10 mouse cellular contexts compared by ENCODE assay signal in the genomic region with DNA sequence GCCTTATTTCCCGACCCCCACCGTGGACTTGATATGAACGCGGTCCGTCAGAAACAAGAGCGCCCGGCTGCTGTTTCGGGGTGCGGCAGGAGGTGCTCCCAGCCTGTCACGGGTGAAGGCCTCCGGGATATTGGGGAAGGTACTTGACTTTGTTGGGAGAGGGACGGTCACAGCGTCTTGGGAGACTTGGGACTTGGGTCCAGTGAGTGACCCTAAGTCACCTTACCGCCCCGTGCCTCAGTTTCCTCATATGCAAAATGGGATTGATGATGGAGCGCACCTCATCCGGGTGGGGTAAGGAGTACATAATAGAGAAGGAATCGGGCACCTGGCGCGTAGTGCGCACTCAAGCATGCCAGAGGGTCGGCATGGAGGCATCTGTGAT. TPM values are rescaled to one million over a fixed set of nuclear protein-coding genes. Genes with fewer than 3 reads are reported as not detected.
DNase-seq lines count a peak whose midpoint lies in the region; ATAC-seq and TF ChIP-seq lines count a peak whose summit lies in the region.
"Had no signal": no experiment of that assay in that cellular context is flagged by ENCODE, and none has a peak within 500 bp of the region (broad histone marks: within the 10 kb centered on the region; RNA-seq: fewer than 3 reads in every experiment).

No protein-coding gene starts in this region.

- no peak for ATAC-seq in lung, embryonic 16.5 days (ENCODE audit: low read depth)
- ATAC-seq in limb, embryonic 12.5 days (ENCODE audit: insufficient number of reproducible peaks, insufficient read depth, low FRiP score, low TSS enrichment, low read depth), result no peak
- no peak for ATAC-seq in stomach, embryonic 14.5 days (ENCODE audit: insufficient number of reproducible peaks, insufficient read depth, low FRiP score, low read depth)

- H3K4me3 ChIP-seq in lung, embryonic 16.5 days (ENCODE audit: low read length), result peak overlapping the region; percentile 18
- no peak overlapping the region for H3K4me3 ChIP-seq in lung, adult 2 months (replicated peaks; ENCODE audit: extremely low read depth, low read depth, low read length)
- H3K4me3 ChIP-seq in limb, embryonic 12.5 days (replicated peaks), result peak overlapping the region; percentile 28
- peak overlapping the region; percentile 12; the same call in 1 of the 2 replicates for H3K4me3 ChIP-seq in stomach, embryonic 14.5 days (ENCODE audit: low read depth, low read length)
- H3K4me3 ChIP-seq: erythroblast, embryonic 14.5 days had no signal

- no peaks in the 10 kb centered on the region for H3K9me3 ChIP-seq in lung, embryonic 16.5 days (ENCODE audit: control insufficient read depth, low read length)
- no peaks in the 10 kb centered on the region for H3K9me3 ChIP-seq in limb, embryonic 12.5 days
- no peaks in the 10 kb centered on the region for H3K9me3 ChIP-seq in stomach, embryonic 14.5 days (ENCODE audit: control insufficient read depth, low read depth, low read length)

- peak overlapping the region; percentile 38 for H3K4me2 ChIP-seq in lung, embryonic 16.5 days (ENCODE audit: low read depth, low read length)
- H3K4me2 ChIP-seq in limb, embryonic 12.5 days, result peak overlapping the region; percentile 52
- H3K4me2 ChIP-seq in stomach, embryonic 14.5 days (replicated peaks; ENCODE audit: low read depth, low read length), result peak overlapping the region; percentile 31

- peak; percentile 60 for DNase-seq in cerebellum, adult 11-12 months
- no peak for DNase-seq in cerebellum, adult 18-20 months
- no peak for DNase-seq in lung, adult 2 months
- no peak for DNase-seq in urinary bladder, postnatal 36 days (ENCODE audit: low spot score in 2 of 2)
- DNase-seq in layer of hippocampus, postnatal 10 days (ENCODE audit: low spot score in 2 of 2), result no peak

- H3K27me3 ChIP-seq in lung, embryonic 16.5 days (ENCODE audit: control insufficient read depth, insufficient read depth, low read depth, low read length), result peaks cover 41% of the 10 kb centered on the region
- H3K27me3 ChIP-seq in limb, embryonic 12.5 days, result peaks cover 76% of the 10 kb centered on the region
- peaks cover 24% of the 10 kb centered on the region for H3K27me3 ChIP-seq in stomach, embryonic 14.5 days (ENCODE audit: control insufficient read depth, insufficient read depth, low read length)

- no peaks in the 10 kb centered on the region for H3K36me3 ChIP-seq in lung, embryonic 16.5 days (ENCODE audit: control insufficient read depth, insufficient read depth, low read length)
- H3K36me3 ChIP-seq in limb, embryonic 12.5 days, result no peaks in the 10 kb centered on the region
- H3K36me3 ChIP-seq in stomach, embryonic 14.5 days (ENCODE audit: control insufficient read depth, insufficient read depth, low read length), result no peaks in the 10 kb centered on the region

- no peak overlapping the region for H3K9ac ChIP-seq in lung, embryonic 16.5 days (ENCODE audit: low read length)
- H3K9ac ChIP-seq in limb, embryonic 12.5 days (replicated peaks), result 0 out of 2 replicates have a peak overlapping the region, but pooled peaks have one; percentile 12
- H3K9ac ChIP-seq in stomach, embryonic 14.5 days (replicated peaks; ENCODE audit: low read depth, low read length), result no peak overlapping the region

- WGBS in lung, embryonic 16.5 days, result 5% methylated on average over 22 of the region's 22 CpGs
- 18% methylated on average over 22 of the region's 22 CpGs for WGBS in lung, adult 2 months
- WGBS in limb, embryonic 12.5 days, result 2% methylated on average over 22 of the region's 22 CpGs
- WGBS in stomach, embryonic 14.5 days, result 8% methylated on average over 22 of the region's 22 CpGs

- no peak for TF ChIP-seq POLR2A in lung, adult 2 months (IDR thresholded peaks at IDR 0.05; ENCODE audit: borderline replicate concordance, extremely low read depth, low read depth, low read length)

- no peak for TF ChIP-seq CTCF in lung, adult 2 months (IDR thresholded peaks at IDR 0.05; ENCODE audit: insufficient read depth, low read length)

- H3K27ac ChIP-seq in lung, embryonic 16.5 days (ENCODE audit: low read length), result no peak overlapping the region
- no peak overlapping the region for H3K27ac ChIP-seq in limb, embryonic 12.5 days
- no peak overlapping the region for H3K27ac ChIP-seq in stomach, embryonic 14.5 days (ENCODE audit: low read length)

- H3K4me1 ChIP-seq in lung, embryonic 16.5 days (replicated peaks; ENCODE audit: control insufficient read depth, insufficient read depth, low read length), result peaks cover 39% of the 10 kb centered on the region
- peaks cover 3% of the 10 kb centered on the region for H3K4me1 ChIP-seq in lung, adult 2 months (ENCODE audit: control insufficient read depth, insufficient read depth, low read length)
- peaks cover 64% of the 10 kb centered on the region for H3K4me1 ChIP-seq in limb, embryonic 12.5 days (replicated peaks)
- peaks cover 54% of the 10 kb centered on the region for H3K4me1 ChIP-seq in stomach, embryonic 14.5 days (ENCODE audit: control insufficient read depth, insufficient read depth, low read length)

RNA-seq across cellular contexts. Expression of a gene that starts 1.0 kb away (rescaled TPM):
- 4.9 and 5.6 TPM in 2 replicates for polyA plus RNA-seq in lung, embryonic 16.5 days (2015; fragmentation: Nextera tagmentation; extraction: Ambion mirVana)
- polyA plus RNA-seq in lung, adult 2 months (2012; rRNA removed), result 7.5 and 10.6 TPM in 2 replicates
- 9.7 and 10.6 TPM in 2 replicates for polyA plus RNA-seq in limb, embryonic 12.5 days (2016; fragmentation: Nextera tagmentation; extraction: Ambion mirVana)
- 35.7 and 42.2 TPM in 2 replicates for polyA plus RNA-seq in stomach, embryonic 14.5 days (2014; fragmentation: Nextera tagmentation; extraction: Ambion mirVana)
- total RNA-seq in layer of hippocampus, postnatal 10 days (2021), result 100 to 1,000 TPM; 376 to 407 TPM
- polyA plus RNA-seq: erythroblast, embryonic 14.5 days had no signal

RNA-seq across cellular contexts. Expression of a gene that starts 4.8 kb away (rescaled TPM):
- 105 and 119 TPM in 2 replicates for polyA plus RNA-seq in lung, embryonic 16.5 days (2015; fragmentation: Nextera tagmentation; extraction: Ambion mirVana)
- 330 and 336 TPM in 2 replicates for polyA plus RNA-seq in lung, adult 2 months (2012; rRNA removed)
- 23.6 and 28.2 TPM in 2 replicates for polyA plus RNA-seq in limb, embryonic 12.5 days (2016; fragmentation: Nextera tagmentation; extraction: Ambion mirVana)
- polyA plus RNA-seq in stomach, embryonic 14.5 days (2014; fragmentation: Nextera tagmentation; extraction: Ambion mirVana), result 86.7 and 99.3 TPM in 2 replicates
- total RNA-seq in layer of hippocampus, postnatal 10 days (2021), result 10 to 100 TPM; 67.2 to 69.2 TPM

RNA-seq across cellular contexts. Expression of a gene that starts 6.9 kb away (rescaled TPM):
- 0.14 and 0.38 TPM in 2 replicates for polyA plus RNA-seq in lung, embryonic 16.5 days (2015; fragmentation: Nextera tagmentation; extraction: Ambion mirVana)
- 6.8 TPM in 2 replicates for polyA plus RNA-seq in lung, adult 2 months (2012; rRNA removed)
- 0.61 and 0.87 TPM in 2 replicates for polyA plus RNA-seq in limb, embryonic 12.5 days (2016; fragmentation: Nextera tagmentation; extraction: Ambion mirVana)
- polyA plus RNA-seq in stomach, embryonic 14.5 days (2014; fragmentation: Nextera tagmentation; extraction: Ambion mirVana), result 0.78 and 1.7 TPM in 2 replicates
- 10 to 100 TPM; 13.2 to 15.5 TPM for total RNA-seq in layer of hippocampus, postnatal 10 days (2021)
- polyA plus RNA-seq: erythroblast, embryonic 14.5 days had no signal

RNA-seq across cellular contexts. Expression of a gene that starts 10.0 kb away (rescaled TPM):
- polyA plus RNA-seq in lung, embryonic 16.5 days (2015; fragmentation: Nextera tagmentation; extraction: Ambion mirVana), result 62.1 and 66.0 TPM in 2 replicates
- 156 and 178 TPM in 2 replicates for polyA plus RNA-seq in lung, adult 2 months (2012; rRNA removed)
- 9.9 and 10.3 TPM in 2 replicates for polyA plus RNA-seq in limb, embryonic 12.5 days (2016; fragmentation: Nextera tagmentation; extraction: Ambion mirVana)
- 19.9 and 20.2 TPM in 2 replicates for polyA plus RNA-seq in stomach, embryonic 14.5 days (2014; fragmentation: Nextera tagmentation; extraction: Ambion mirVana)
- 10 to 100 TPM; 35.9 to 36.5 TPM for total RNA-seq in layer of hippocampus, postnatal 10 days (2021)

RNA-seq across cellular contexts. Expression of a gene that starts 24.3 kb away (rescaled TPM):
- polyA plus RNA-seq in lung, embryonic 16.5 days (2015; fragmentation: Nextera tagmentation; extraction: Ambion mirVana), result 76.9 and 84.8 TPM in 2 replicates
- 16.4 and 43.2 TPM in 2 replicates for polyA plus RNA-seq in lung, adult 2 months (2012; rRNA removed)
- polyA plus RNA-seq in limb, embryonic 12.5 days (2016; fragmentation: Nextera tagmentation; extraction: Ambion mirVana), result 18.3 and 19.2 TPM in 2 replicates
- polyA plus RNA-seq in stomach, embryonic 14.5 days (2014; fragmentation: Nextera tagmentation; extraction: Ambion mirVana), result 458 and 479 TPM in 2 replicates
- 1 to 10 TPM in 1 of 2 experiments, not detected in 1; 1.2 TPM for total RNA-seq in layer of hippocampus, postnatal 10 days (2021)
- total RNA-seq: layer of hippocampus, postnatal 36 days had no signal
- polyA plus RNA-seq: erythroblast, embryonic 14.5 days had no signal
